Mouse (Mus musculus) E14TG2a.4 (cell line): ENCODE data around the gene Efemp2.

Experiments used
- CTCF ChIP-seq: conservative IDR thresholded peaks from 2 replicates; pipeline ENCODE4 v1.5.1; 2014; ENCODE audit warnings: low read length
- NANOG ChIP-seq: IDR thresholded peaks from 2 replicates; pipeline ENCODE4 v1.6.1; 2014; ENCODE audit warnings: borderline replicate concordance, low read length, mixed read lengths
- POU5F1 ChIP-seq: IDR thresholded peaks from 2 replicates; pipeline ENCODE4 v1.6.1; 2014; ENCODE audit warnings: low read length, borderline replicate concordance

- no peak for TF ChIP-seq CTCF
- no peak for TF ChIP-seq POU5F1
- no peak for TF ChIP-seq NANOG
Measured at GRCm38 (mm10) chr19:5511074-5511632, 37.4 kb downstream of the Efemp2 start.
